Mouse (Mus musculus) common myeloid progenitor, adult 5-6 weeks (primary cell): Measurements from ENCODE around the gene Poldip3. TPM values are rescaled to one million over a fixed set of nuclear protein-coding genes. Genes with fewer than 3 reads are reported as not detected.

Source experiments
- ATAC-seq: replicated peaks from 2 replicates; pipeline ENCODE4 v1.8.0; 2016; ENCODE audit warnings: low read depth, mild to moderate bottlenecking, moderate TSS enrichment, inconsistent platforms; ENCODE audit not compliant: poor library complexity, severe bottlenecking
- total RNA-seq: library from RNA; stranded (forward); fragments of 200-1000, 187-1606 nt; gene quantifications from 2 replicates; pipeline ENCODE4 v1.2.3, GENCODE M21; 2017

The Poldip3 gene
- 70.1 and 94.4 TPM in 2 replicates for total RNA-seq

DNA sequence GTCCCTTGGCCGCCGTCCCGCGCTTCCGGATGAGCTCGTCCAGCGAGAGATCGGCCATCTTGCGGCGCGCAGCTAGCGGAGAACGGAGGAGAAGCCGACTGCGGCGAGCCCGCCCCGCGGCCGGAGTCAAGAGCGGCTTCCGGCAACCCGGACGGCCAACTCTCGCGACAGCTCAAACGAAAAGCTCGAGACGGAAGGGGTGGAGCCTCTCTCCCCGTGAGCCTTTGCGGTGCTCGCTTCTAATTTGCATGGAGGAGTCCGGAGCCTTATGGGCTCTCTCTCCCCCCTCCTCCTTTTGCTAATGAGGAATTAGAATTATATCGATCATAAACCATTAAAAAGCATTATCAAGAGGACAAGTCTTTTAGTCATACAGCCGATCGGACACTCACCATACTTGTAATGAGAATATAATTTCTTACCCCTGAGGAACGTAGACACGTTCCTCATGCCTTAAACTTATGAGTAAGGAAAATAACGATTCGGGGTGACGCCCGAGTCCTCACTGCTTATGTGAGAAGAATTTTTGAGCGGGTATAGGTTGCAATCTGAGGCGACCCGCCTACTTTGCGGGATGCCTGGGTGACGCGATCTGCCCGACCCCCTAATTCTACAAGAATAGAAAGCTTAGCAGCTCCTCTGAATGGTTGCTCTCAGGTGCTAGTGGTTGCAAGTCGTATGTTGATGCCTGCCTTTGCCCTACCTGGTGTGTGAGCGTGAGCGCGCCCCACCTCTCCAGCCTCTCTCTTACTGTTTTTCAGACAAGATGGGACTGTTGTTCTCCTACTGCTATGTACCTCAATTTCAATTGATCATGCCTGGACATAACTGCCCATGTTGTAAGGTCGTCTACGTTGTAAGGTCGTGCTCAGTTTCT, at the start of gene Poldip3:
Gene Poldip3 (minus strand): TSS at position 189 of the 877 bp plus-strand sequence.
- peak; percentile 84 for ATAC-seq

DNA sequence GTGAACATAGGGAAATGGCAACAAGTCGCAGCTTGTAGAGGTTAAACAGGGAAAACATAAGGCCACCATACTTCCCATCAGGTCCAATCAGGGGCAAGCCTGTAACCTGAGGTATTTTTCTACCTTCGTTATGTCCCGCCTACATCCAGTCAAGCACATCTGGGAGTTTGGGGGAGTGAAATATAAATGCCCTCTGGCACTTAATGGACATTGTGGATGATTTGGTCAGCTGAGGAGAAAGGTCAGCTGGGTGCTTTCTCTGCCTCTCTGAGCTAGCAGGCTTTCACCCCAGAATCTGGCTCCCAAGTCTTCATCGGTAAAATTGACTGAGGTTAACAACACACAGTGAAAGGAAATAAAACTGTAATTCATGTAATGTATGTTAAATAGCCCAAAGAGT, 44.2 kb upstream of the Poldip3 start:
- ATAC-seq = no peak

DNA sequence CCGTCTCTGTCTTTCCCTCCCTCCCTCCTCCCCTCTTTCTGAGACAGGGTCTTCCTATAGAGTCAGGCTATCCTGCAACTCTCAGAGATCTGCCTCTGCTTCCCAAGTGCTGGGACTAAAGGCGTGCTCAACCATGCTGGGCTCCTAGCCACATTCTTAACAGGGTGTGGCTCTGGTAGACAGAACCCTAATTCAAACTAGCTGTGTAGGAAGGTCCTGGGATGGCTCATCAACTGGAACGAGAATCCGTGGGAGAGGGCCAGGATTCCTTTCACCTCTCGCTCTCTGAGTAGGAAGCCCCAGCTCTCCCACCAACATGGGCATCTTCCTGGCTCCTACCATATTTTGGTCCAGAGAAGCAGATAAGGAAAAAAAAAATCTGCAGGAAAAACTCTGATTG, 33.2 kb upstream of the Poldip3 start:
- no peak for ATAC-seq

- ATAC-seq = no peak
Measured at GRCm38 (mm10) chr15:83181800-83182330, 32.7 kb upstream of the Poldip3 start.

GRCm38 (mm10) chr15:83180004-83180403, 30.8 kb upstream of the Poldip3 start:
- no peak for ATAC-seq

- ATAC-seq = no peak
Measured at GRCm38 (mm10) chr15:83176653-83177052, 27.5 kb upstream of the Poldip3 start.

GRCm38 (mm10) chr15:83173914-83174884, 25.0 kb upstream of the Poldip3 start:
- ATAC-seq = no peak

GRCm38 (mm10) chr15:83172492-83173429, 23.6 kb upstream of the Poldip3 start, which contains the start of gene Cyb5r3:
TSS of gene Cyb5r3 (minus strand) at chr15:83172592.
- peak; percentile 12 for ATAC-seq

DNA sequence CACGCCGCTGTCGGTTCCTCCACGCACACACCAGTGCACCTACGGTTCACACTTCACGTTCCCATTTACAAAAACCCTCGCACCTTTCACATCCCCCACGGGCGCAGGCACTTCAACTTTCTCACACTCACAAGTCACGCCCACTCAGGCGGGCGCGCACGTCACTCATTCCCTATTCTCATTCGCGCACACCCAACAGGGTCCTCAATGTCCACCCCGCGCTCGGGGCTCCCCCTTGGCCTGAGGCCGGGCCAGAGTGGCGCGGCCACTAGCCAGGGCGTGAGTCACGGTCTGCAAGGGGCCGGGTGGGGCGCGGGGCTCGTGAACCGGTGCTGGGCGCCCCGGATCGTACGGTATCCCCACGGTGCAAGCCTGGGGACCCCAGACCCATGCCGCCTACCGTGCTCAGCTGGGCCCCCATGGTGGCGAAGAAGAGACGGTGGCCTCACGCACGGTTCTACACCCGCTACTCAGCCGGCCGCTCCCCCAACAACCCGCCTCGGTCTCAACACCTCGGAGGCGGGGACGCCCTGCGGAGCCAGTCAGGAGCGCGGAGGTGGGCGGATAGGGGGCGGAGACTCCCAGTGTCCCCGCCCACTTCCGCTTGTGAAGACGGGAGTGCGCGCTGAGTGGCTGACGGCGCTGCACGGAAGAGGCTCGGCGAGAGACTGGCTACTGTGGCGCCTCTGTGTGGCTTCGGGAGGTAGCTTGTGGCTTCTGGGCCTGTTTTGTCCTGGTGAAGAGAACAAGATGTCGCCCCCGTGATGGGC, 22.7 kb upstream of the Poldip3 start:
- peak; percentile 91 for ATAC-seq

DNA sequence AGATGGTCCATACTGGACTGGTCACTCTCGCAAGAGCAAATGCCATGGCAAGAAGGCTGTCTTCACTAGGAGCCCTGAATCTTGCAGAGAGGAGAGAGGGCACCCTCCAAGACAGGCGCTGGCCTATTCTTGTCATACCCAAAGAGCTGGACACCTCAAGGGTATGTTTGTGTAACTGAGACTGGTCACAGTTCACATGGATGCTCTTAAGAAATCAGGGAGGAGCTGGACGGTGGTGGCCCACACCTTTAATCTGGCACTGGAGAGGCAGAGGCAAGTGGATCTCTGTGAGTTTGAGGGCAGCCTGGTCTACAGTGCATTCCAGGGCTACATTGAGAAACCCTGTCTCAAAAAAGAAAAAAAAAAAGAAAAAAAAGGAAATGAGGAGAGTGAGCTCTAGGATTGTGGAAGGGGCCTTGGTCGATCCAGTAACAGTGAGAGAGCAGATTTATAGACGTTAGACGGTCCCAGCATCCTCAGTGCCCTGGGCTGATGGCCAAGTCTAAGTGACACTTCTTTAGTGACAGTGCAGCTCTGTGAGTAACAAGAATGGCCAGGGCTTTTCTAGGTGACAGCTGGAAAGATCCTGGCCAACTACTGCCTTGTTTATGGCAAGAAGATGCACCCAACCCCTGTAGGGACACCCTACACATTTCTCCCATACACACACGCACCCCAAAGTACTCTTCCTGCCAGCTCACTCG, 21.9 kb upstream of the Poldip3 start:
- ATAC-seq = no peak

DNA sequence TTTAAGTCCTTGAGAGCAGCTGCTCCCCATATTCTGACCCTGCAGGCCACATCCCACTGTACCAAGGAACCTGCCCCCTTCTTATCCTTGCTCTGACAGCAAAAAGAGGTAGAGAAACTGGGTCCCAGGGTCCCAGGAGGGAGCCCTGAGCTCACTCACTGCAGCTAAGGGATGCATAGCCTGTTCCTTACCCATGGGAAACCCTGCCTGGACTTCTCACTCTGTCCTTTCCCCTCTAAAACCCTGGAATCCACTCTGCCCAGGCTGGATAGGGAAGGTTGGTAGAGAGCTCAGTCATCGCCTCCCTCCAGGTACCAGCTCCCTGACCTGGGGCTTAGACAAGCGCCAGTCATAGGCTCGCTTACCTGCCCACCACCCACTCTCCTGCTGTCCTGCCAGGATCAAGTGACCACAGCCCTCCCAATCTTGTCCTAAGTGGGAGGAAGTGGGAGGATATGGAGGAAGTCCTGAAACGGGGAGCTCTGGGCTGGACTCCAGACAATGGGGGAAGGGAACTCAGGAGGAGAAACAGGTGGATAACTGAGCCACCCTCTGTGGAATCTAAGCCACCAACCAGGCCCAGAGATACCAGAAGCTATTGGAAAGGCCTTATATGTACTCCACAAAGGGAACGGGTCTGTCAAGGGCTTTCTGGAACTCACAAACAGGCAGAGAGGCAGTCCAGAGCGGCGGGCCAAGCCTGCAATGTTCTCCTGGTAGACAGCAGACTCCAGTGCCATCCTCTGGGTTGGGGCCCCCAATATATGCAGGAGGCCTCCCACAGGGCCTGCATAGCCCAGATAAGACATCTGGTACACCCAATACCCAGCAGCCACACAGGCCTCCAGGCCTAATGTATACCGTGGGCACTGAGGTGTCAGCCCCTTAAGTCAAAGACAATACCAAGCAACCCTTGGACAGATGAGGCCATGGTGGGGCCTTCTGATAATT, 20.9 kb upstream of the Poldip3 start:
- ATAC-seq = no peak

GRCm38 (mm10) chr15:83168875-83169771, 19.9 kb upstream of the Poldip3 start:
- ATAC-seq = no peak

- ATAC-seq = no peak
Measured at GRCm38 (mm10) chr15:83168311-83168710, 19.1 kb upstream of the Poldip3 start.

DNA sequence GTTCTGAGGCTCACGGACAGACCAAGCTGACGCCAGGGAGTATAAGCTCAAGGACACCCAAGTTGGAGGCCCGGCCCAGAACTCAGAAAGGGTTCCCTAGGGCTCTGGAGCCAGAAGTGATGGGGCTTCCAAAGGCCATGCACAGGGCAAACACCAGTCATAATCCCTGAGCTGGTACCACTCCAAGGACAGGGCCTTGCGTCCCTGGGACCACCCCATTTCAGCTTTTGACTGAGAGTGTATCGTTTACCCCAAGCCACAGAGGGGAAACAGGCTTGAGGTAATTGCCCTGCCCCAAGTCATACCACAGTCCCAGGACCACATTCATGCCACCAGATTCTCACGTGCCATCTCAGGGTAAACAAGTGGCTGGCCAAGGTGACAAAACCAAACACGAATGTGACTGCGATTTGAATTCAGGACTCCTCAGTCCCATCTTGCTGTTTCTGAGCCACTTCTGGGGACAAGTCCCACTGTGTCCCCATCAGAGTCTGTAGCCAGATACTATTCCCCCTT, 18.4 kb upstream of the Poldip3 start:
- ATAC-seq = no peak

- ATAC-seq = no peak
Measured at GRCm38 (mm10) chr15:83167126-83167525, 17.9 kb upstream of the Poldip3 start.

GRCm38 (mm10) chr15:83166642-83167041, 17.5 kb upstream of the Poldip3 start:
- ATAC-seq = no peak
